Mouse (Mus musculus): Measurements from ENCODE around the gene Ppt2. TPM values are rescaled to one million over a fixed set of nuclear protein-coding genes. Genes with fewer than 3 reads are reported as not detected.

Ppt2 gene
- polyA plus RNA-seq, 1 experiment from 2014 or later = 31.7 TPM

DNA sequence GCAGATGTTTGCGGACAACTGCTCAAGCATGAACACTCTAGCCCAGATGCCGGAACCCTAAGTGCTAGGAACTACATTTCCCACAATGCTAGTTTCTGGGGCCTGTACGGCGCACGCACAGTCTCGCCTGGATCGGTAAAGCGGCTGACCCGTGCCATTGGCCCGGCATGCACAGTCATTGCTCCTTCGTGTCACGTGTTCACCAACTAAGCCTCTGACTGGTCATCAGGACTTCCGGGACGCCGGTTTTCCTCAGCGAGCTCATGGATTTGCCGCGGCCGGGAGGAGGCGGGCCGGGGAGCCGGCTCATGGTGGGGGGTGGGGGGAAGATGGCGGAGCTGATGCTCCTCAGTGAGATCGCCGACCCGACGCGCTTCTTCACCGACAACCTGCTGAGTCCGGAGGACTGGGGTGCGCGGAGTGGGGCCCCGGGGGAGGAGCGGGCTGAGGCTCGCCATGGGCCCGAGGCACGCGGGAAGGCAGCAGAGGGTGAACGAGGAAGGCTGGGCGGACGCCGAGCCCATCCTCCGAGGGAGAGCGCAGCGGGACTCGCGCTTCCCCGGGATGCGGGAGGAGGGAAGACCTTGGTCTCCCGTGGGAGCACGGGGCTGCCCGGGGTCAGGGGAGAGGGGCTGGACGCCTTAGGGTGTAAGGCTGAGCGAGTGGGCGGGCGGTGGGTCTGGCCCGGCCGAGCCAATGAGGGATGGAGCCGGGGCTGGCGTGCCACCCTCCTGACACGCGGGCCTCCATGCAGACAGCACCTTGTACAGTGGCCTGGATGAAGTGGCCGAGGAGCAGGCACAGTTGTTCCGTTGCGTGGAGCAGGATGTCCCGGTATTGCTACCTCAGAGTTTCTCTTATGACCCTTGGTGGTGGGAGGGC lies 18.8 kb upstream of the Ppt2 start, which contains the start of gene Atf6b:
TSS of gene Atf6b (plus strand) at position 241 of the 882 bp plus-strand sequence.
- peak within 1 kb of the TSS; percentile 84 for H3K9ac ChIP-seq (ENCODE audit: low read depth, low read length)
- peaks cover 15% of the 10 kb centered on the region for H3K4me1 ChIP-seq (ENCODE audit: control insufficient read depth, insufficient read depth, low read length)
- H3K4me3 ChIP-seq (ENCODE audit: low read depth, low read length) = peak within 1 kb of the TSS; percentile 93
- peak within 1 kb of the TSS; percentile 88 for H3K4me2 ChIP-seq
- H3K27ac ChIP-seq (ENCODE audit: low read depth, low read length) = peak within 1 kb of the TSS; percentile 22; the same call in 1 of the 2 replicates
- H3K36me3 ChIP-seq (ENCODE audit: control insufficient read depth, insufficient read depth, low read length) = peaks cover 10% of the 10 kb centered on the region
- WGBS (ENCODE audit: insufficient replicate concordance) = 1% methylated on average over 66 of the region's 66 CpGs
- H3K9me3 ChIP-seq (replicated peaks; ENCODE audit: control insufficient read depth, low read length) = no peaks in the 10 kb centered on the region
- ATAC-seq (replicated peaks; ENCODE audit: insufficient number of reproducible peaks, low FRiP score, low TSS enrichment) = peak; percentile 96
- H3K27me3 ChIP-seq (ENCODE audit: control insufficient read depth, insufficient read depth, low read length) = no peaks in the 10 kb centered on the region

- Histone ChIP-seq H3K4me3 (ENCODE audit: low read depth, low read length) (no peak overlapping the region), H3K4me2 (peak overlapping the region; percentile 71), H3K9me3 (replicated peaks; ENCODE audit: control insufficient read depth, low read length) (no peaks in the 10 kb centered on the region), H3K36me3 (ENCODE audit: control insufficient read depth, insufficient read depth, low read length) (peaks cover 5% of the 10 kb centered on the region), H3K27me3 (ENCODE audit: control insufficient read depth, insufficient read depth, low read length) (no peaks in the 10 kb centered on the region), H3K4me1 (ENCODE audit: control insufficient read depth, insufficient read depth, low read length) (peaks cover 15% of the 10 kb centered on the region), H3K9ac (ENCODE audit: low read depth, low read length) (no peak overlapping the region), H3K27ac (ENCODE audit: low read depth, low read length) (no peak overlapping the region)
- WGBS (ENCODE audit: insufficient replicate concordance) = 83% methylated on average over 30 of the region's 30 CpGs
- no peak for ATAC-seq (replicated peaks; ENCODE audit: insufficient number of reproducible peaks, low FRiP score, low TSS enrichment)
Observed at GRCm38 (mm10) chr17:34645831-34646511, 17.7 kb upstream of the Ppt2 start.

DNA sequence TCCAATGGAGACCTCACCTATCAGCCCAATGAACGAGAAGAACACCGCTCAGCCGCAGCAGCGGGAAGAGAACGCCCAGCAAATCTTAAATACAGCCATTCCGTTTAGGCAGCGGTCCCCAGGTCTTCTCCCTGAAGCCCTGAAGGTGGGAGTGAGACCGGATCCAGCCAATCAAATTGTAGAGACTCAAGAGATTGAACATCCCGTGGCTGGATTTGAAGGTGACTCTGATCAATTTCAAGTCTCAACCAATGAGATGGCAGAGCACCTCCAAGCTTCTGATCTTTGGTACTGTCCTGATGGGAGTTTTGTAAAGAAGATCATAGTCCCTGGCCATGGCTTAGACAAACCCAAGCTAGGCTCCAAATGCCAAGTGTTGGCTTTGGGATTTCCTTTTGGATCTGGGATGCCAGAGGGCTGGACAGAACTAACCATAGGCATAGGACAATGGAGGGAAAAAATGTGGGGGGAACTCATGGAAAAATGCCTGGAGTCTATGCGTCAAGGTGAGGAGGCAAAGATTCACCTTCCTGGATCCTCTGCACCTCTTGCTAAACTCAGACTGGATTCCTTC lies 17.0 kb upstream of the Ppt2 start:
- peak overlapping the region; percentile 71 for H3K4me2 ChIP-seq
- H3K36me3 ChIP-seq (ENCODE audit: control insufficient read depth, insufficient read depth, low read length) = no peaks in the 10 kb centered on the region
- H3K27ac ChIP-seq (ENCODE audit: low read depth, low read length) = 0 out of 2 replicates have a peak overlapping the region, but pooled peaks have one; percentile 47
- peaks cover 15% of the 10 kb centered on the region for H3K4me1 ChIP-seq (ENCODE audit: control insufficient read depth, insufficient read depth, low read length)
- H3K4me3 ChIP-seq (ENCODE audit: low read depth, low read length) = peak overlapping the region; percentile 55
- H3K9ac ChIP-seq (ENCODE audit: low read depth, low read length) = peak overlapping the region; percentile 76; the same call in 1 of the 2 replicates
- no peaks in the 10 kb centered on the region for H3K9me3 ChIP-seq (replicated peaks; ENCODE audit: control insufficient read depth, low read length)
- 34% methylated on average over 10 of the region's 10 CpGs for WGBS (ENCODE audit: insufficient replicate concordance)
- no peaks in the 10 kb centered on the region for H3K27me3 ChIP-seq (ENCODE audit: control insufficient read depth, insufficient read depth, low read length)
- ATAC-seq (replicated peaks; ENCODE audit: insufficient number of reproducible peaks, low FRiP score, low TSS enrichment) = no peak

DNA sequence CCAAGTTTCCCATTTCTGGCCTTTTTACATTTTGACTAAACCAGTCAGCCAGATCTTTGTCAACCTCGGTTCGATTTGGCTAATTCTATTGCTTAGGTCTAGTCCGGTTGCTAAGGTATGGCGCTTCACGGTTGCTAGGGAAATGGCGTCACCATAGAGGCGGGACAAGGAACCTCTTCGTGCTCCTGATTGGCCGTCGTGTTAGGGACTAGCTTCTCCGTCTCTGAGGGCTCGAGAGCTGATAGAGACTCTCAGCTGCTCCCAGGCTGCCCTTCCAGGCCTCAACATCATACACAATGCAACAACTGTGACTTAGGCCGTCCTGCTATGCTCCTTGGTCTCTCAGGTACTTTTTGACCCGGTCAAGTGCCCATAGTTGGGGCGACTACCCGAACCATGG lies 16.3 kb upstream of the Ppt2 start, which contains the start of gene Fkbpl:
TSS of gene Fkbpl (plus strand) at position 157 of the 400 bp plus-strand sequence.
- H3K4me2 ChIP-seq = peak within 1 kb of the TSS; percentile 71
- no peaks in the 10 kb centered on the region for H3K9me3 ChIP-seq (replicated peaks; ENCODE audit: control insufficient read depth, low read length)
- peak within 1 kb of the TSS; percentile 55 for H3K4me3 ChIP-seq (ENCODE audit: low read depth, low read length)
- ATAC-seq (replicated peaks; ENCODE audit: insufficient number of reproducible peaks, low FRiP score, low TSS enrichment) = peak; percentile 70
- peaks cover 15% of the 10 kb centered on the region for H3K4me1 ChIP-seq (ENCODE audit: control insufficient read depth, insufficient read depth, low read length)
- peak within 1 kb of the TSS; percentile 76 for H3K9ac ChIP-seq (ENCODE audit: low read depth, low read length)
- 1% methylated on average over 16 of the region's 16 CpGs for WGBS (ENCODE audit: insufficient replicate concordance)
- no peaks in the 10 kb centered on the region for H3K36me3 ChIP-seq (ENCODE audit: control insufficient read depth, insufficient read depth, low read length)
- no peaks in the 10 kb centered on the region for H3K27me3 ChIP-seq (ENCODE audit: control insufficient read depth, insufficient read depth, low read length)
- H3K27ac ChIP-seq (ENCODE audit: low read depth, low read length) = peak within 1 kb of the TSS; percentile 47

DNA sequence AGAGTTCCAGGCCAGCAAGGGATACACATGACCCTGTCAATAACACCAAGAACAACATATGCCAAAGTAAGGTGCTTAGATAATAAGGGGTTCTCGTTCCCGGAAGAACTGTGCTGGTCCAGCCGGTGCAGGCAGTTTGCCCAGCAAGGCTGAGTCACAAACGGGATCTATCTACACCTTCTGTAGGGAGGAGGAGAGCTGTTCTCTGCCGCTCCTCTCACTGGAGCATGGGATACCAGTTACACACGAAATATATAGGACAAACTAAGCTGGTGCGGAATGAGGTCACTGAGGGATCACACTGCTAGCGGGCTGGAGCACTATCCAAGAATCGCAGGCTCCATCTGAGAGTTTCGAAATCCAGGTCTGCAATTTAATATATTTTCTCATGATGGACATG lies 15.6 kb upstream of the Ppt2 start:
- H3K27ac ChIP-seq (ENCODE audit: low read depth, low read length) = no peak overlapping the region
- no peak overlapping the region for H3K4me2 ChIP-seq
- H3K4me1 ChIP-seq (ENCODE audit: control insufficient read depth, insufficient read depth, low read length) = peaks cover 15% of the 10 kb centered on the region
- H3K27me3 ChIP-seq (ENCODE audit: control insufficient read depth, insufficient read depth, low read length) = no peaks in the 10 kb centered on the region
- no peak overlapping the region for H3K4me3 ChIP-seq (ENCODE audit: low read depth, low read length)
- 74% methylated on average over 10 of the region's 10 CpGs for WGBS (ENCODE audit: insufficient replicate concordance)
- no peak overlapping the region for H3K9ac ChIP-seq (ENCODE audit: low read depth, low read length)
- no peaks in the 10 kb centered on the region for H3K9me3 ChIP-seq (replicated peaks; ENCODE audit: control insufficient read depth, low read length)
- no peaks in the 10 kb centered on the region for H3K36me3 ChIP-seq (ENCODE audit: control insufficient read depth, insufficient read depth, low read length)
- ATAC-seq (replicated peaks; ENCODE audit: insufficient number of reproducible peaks, low FRiP score, low TSS enrichment) = no peak

DNA sequence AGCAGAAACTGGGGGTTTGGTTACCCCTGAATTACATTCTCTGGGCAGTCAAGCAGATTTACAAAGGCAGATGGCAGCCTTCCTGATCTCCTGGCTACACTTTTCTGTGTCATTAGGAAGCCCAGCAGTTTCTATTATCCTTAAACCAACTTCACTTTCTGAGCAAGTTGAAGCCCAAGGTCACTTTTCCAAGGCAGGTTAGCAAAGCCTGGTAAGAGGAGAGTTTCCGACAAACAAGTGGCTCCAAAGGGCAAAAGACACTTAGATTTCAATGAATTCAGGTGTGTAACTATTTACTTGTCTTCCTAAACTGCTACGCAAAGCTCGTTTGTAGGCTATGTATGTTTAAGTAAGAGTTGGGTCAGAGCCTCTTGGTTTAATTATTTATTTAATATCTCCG lies 15.1 kb upstream of the Ppt2 start:
- Histone ChIP-seq H3K27me3 (ENCODE audit: control insufficient read depth, insufficient read depth, low read length) (no peaks in the 10 kb centered on the region), H3K4me2 (no peak overlapping the region), H3K36me3 (ENCODE audit: control insufficient read depth, insufficient read depth, low read length) (no peaks in the 10 kb centered on the region), H3K9ac (ENCODE audit: low read depth, low read length) (no peak overlapping the region), H3K4me1 (ENCODE audit: control insufficient read depth, insufficient read depth, low read length) (peaks cover 15% of the 10 kb centered on the region), H3K4me3 (ENCODE audit: low read depth, low read length) (no peak overlapping the region), H3K9me3 (replicated peaks; ENCODE audit: control insufficient read depth, low read length) (no peaks in the 10 kb centered on the region), H3K27ac (ENCODE audit: low read depth, low read length) (no peak overlapping the region)
- no peak for ATAC-seq (replicated peaks; ENCODE audit: insufficient number of reproducible peaks, low FRiP score, low TSS enrichment)
- WGBS (ENCODE audit: insufficient replicate concordance) = 79% methylated on average over 4 of the region's 4 CpGs

- Histone ChIP-seq H3K27me3 (ENCODE audit: control insufficient read depth, insufficient read depth, low read length) (no peaks in the 10 kb centered on the region), H3K4me1 (ENCODE audit: control insufficient read depth, insufficient read depth, low read length) (peaks cover 7% of the 10 kb centered on the region; the same call in 1 of the 2 replicates), H3K4me3 (ENCODE audit: low read depth, low read length) (no peak overlapping the region), H3K36me3 (ENCODE audit: control insufficient read depth, insufficient read depth, low read length) (no peaks in the 10 kb centered on the region), H3K27ac (ENCODE audit: low read depth, low read length) (no peak overlapping the region), H3K9me3 (replicated peaks; ENCODE audit: control insufficient read depth, low read length) (no peaks in the 10 kb centered on the region), H3K4me2 (no peak overlapping the region), H3K9ac (ENCODE audit: low read depth, low read length) (no peak overlapping the region)
- ATAC-seq (replicated peaks; ENCODE audit: insufficient number of reproducible peaks, low FRiP score, low TSS enrichment) = no peak
- 80% methylated on average over 3 of the region's 3 CpGs for WGBS (ENCODE audit: insufficient replicate concordance)
Observed at GRCm38 (mm10) chr17:34641945-34642344, 13.6 kb upstream of the Ppt2 start.
